Mouse (Mus musculus) spleen, adult 12 weeks (tissue): Measurements from ENCODE around the gene Gng10.

Experiments used
- DNase-seq: peaks from one replicate; pipeline ENCODE4 v3.0.0; 2022; ENCODE audit warnings: low spot score

Gng10 gene

GRCm38 (mm10) chr4:59034918-59035785 lies at the start of gene Gng10:
Gng10 (plus strand) TSS chr4:59035088.
- peak; percentile 51 for DNase-seq

- DNase-seq, result peak; percentile 71
These were observed 49.7 kb upstream of the Gng10 start for GRCm38 (mm10) chr4:58985157-58985648.

GRCm38 (mm10) chr4:58986540-58987190 lies 48.2 kb upstream of the Gng10 start, which contains the start of gene Ptgr1:
Ptgr1 (minus strand) TSS chr4:58987119.
- DNase-seq, result peak; percentile 71

DNA sequence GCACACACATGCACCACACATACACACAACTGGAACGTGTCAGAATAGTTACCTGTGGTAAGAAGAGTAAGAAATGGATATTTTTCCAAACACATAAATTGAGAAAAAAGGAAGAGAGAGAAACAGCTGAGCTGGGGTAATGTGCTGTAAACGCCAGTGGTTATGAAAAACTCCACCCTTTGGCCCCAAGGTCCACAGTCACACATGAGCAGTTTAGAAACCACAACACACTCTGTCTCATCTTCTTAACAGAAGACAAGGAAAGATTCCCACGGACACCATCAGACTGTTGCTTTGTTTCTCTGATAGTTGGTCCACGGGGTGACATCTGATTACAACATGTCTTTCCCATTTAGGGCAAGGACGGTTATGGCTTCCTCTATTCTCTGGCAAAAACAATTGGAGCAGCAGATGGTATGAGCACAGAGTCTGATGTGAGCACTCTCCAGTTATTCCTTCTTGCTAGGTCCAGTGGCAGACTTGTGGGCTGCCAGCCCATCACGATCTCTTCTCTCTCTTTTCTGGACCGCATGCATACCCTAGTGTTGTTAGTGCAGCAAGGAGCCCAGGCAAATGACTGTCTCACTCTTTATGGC lies 45.5 kb upstream of the Gng10 start:
- no peak for DNase-seq

DNA sequence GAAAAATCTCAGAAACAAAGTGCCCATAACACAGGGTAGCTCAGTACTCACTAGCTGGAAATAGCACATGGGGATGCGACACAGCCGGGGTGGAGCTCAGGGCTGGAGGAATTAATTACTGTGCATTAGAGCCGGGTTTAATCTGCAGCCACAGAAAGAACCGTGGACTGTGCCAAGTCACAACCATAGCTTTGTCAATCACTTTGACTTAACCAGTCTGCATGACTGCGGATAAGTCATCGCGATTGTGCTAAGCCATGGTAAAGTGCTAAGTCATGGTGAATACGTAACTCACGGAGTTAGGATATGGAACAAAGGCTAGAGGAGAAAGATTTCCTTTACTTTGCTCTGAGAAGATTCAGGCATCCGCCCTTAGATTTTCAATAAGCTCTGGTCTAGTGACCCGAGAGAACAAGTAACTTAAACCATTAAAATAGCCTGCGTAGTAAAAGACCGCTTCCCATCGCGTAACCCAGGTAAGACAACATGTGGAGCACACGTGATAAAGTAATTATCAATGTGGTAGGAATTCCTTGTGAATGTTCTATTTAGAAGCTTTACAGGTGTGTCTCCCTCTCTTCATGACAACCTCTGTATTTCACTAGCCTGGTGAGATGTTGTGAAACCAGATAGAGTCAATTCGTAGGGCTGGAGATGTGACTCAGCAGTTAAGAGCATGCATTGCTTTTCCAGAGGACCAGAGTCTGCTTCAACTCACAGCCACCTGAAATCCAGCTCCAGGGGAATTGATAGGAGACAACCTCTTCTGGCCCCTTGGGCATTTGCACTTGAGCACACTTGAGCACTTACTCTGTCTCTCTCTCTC lies 44.1 kb upstream of the Gng10 start:
- DNase-seq, result no peak

DNA sequence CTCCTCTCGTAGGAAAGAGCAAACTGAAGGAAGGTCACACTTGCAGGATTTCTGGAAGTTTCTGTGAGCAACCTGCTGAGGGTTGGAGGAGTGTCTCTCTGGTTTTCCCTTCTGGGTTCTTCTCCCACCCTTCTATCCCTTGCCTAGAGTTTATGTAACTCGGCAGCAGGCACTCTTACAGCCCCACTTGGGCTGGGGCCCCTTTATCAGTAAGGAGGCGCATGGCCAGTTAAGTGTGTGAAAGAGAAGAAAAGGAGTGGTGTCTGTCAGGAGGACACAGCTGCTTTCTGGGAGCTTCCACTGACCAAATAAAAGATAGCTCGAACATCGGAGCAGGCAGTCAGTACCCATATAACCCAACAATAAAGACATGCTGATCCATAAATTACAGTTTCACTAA lies 42.7 kb upstream of the Gng10 start:
- DNase-seq, result no peak

DNA sequence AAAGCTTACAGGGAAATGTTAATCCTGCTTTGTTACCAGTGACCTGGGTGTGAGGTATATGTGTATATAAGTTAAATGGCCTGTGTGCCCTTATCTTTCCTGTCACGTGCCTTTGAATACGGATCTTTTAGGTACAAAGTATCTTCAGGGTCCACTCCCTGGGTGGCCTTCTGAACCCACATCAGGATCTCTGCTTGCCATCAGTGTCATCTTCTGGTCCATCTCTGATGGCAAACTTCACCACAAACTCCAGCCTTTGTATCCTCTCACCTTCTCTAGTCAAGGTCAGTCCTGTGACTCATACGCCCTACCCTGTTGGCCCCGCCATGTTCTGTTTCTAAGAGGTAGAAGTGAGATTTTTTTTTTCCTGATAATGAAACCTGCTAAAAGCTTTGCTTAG lies 40.1 kb upstream of the Gng10 start, which contains the start of gene Dnajc25:
Dnajc25 (plus strand) TSS at position 301 of the 400 bp plus-strand sequence.
- DNase-seq, result no peak

DNA sequence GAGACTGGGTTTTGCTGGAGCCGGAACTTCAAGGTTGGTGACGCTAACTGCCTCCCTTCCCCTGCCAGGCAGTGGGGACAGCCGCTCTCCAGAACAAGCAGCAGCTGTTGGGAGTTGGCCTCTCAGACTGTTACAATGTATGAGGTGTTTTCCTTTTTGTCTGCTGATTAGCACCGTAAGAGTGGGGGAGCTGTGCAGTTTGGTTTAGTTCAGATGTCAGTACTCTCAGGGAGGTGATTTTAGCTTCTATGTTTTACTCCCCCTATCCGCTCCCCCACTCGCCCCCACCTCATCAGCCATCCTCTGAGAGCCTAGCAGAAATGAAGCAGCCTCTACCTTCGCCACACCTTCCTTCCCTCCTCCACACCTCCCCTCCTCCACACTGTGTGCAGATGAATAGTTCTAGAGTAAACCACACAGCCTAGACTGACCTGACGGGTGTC lies 39.6 kb upstream of the Gng10 start:
- DNase-seq, result no peak

- DNase-seq, result no peak
These were observed 37.8 kb upstream of the Gng10 start for GRCm38 (mm10) chr4:58997081-58997480.

GRCm38 (mm10) chr4:58998688-58999087 lies 36.2 kb upstream of the Gng10 start:
- DNase-seq, result no peak

DNA sequence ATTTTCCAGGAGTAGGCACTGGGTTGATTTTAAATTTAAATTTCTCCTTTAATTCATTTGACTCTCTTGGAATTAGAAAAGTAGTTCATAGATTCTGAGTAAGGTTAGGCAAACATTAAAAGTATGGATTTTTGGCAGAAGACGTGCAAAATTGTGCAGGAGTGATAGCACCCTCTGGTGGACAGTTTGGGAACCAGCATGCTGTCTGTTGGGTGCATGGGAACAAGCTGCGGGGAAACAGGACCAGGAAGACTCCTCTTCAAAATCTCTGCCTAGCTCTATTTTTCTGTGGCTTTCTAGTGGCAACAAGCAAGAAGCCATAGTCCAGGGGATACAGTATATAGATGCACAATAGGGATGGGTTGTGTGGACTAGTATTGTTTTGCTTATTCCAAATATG lies 35.2 kb upstream of the Gng10 start:
- peak; percentile 49 for DNase-seq

DNA sequence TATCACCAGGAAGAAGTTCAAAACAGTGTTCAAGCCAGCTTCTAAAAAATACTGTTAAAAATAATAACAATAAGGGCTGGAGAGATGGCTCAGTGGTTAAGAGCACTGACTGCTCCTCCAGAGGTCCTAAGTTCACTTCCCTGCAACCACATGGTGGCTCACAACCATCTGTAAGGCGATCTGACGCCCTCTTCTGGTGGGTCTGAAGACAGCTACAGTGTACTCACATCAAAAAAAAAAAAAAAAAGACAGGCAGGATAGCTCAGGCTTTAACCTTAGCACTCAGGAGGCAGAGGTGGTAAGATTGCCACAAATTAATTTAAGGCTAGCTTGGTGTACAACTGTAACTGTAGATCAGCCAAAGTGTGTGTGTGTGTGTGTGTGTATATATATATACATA lies 34.3 kb upstream of the Gng10 start:
- peak; percentile 24 for DNase-seq

- peak; percentile 87 for DNase-seq
These were observed 31.7 kb upstream of the Gng10 start, which contains the start of gene Gm20503 for GRCm38 (mm10) chr4:59002948-59003805. Gm20503 (plus strand) TSS chr4:59003210.

DNA sequence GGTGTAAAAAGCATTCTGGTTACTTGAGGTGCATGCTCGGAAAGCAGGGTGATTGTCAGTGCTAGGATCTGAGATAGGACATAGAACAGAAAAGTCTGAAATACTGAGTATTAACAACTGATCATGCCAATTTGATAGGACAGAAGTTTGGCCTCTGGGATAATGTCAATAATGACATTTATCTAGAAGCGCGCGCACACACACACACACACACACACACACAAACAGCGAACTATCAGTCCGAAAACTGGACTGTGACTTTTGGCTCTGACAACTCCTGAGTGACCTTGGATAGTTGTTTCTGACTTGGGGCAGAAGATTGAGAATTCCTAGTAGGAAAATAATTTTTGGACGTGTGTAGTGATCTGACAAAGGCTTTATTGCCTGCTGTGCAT lies 31.1 kb upstream of the Gng10 start:
- no peak for DNase-seq

- DNase-seq, result no peak
These were observed 28.7 kb upstream of the Gng10 start for GRCm38 (mm10) chr4:59006211-59006610.

DNA sequence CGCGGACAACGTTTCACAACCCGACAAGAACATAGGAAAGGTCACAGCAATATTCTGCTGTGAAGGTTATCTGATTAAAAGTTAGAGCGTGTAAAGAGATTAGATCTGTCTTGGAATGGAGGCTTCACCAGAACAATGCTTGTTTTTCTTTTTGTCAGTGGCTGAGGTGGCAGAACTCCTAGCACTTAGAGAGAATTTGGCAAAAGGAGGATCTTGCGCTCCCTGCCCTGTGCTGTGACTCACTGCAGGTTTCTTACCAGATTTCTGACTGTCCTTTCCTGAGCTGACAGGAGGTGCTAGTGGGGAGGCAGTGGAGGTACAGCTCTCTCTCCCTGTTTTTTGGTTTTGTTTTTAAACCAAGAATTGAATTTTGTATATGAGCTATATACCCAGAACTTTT lies 27.9 kb upstream of the Gng10 start:
- no peak for DNase-seq

- DNase-seq, result no peak
These were observed 26.9 kb upstream of the Gng10 start for GRCm38 (mm10) chr4:59007974-59008373.

DNA sequence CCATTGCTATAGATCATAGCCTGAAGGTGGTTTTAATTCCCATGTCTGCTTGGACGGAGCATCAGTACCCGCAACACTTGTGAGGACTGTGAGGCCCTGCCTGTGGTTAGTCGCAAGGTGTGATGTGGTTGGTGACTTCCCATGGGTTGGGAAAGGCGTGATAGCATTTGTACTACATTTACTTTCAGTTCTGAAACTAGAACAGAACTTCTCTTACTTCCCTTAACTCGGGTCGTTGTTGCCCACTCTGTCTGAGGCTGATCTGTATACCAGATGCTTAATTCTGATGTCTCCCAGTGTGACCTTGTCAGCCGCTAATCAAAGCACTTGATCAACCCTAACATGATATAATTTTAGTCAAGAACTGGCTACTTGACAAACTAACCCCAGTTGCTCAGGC lies 25.7 kb upstream of the Gng10 start:
- no peak for DNase-seq

- no peak for DNase-seq
These were observed 25.2 kb upstream of the Gng10 start for GRCm38 (mm10) chr4:59009696-59010095.

- DNase-seq, result no peak
These were observed 23.4 kb upstream of the Gng10 start for GRCm38 (mm10) chr4:59011446-59011845.

DNA sequence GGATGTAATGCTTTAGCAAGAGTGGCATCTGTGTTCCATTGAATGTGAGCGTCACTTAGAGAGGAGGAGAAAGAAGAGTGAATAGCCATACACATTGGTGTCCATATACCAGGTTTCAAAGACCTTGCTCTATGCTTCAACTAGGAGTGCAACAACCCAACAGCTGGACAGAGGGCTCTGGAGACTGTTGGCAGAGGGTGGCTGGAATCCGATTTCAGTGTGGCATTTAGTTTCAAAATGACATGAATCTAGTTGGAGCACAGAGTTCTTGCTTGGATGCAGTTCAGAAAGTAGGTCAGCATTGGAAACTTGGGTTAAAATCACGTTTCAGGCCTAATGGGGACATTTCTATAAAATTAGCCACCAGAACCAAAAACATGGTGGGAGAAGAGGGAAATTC lies 19.7 kb upstream of the Gng10 start:
- no peak for DNase-seq
